Mouse (Mus musculus) gonadal fat pad, adult 2 months (tissue): ENCODE results near the gene Nfu1. TPM values are rescaled to one million over a fixed set of nuclear protein-coding genes. Genes with fewer than 3 reads are reported as not detected.

Source experiments
- DNase-seq: peaks from one replicate; pipeline ENCODE4 v3.0.0-alpha.2; 2012; ENCODE audit warnings: low read depth
- polyA plus RNA-seq: library from polyadenylated mRNA; depleted of rRNA; stranded (reverse); fragments of >200 nt; gene quantifications from 2 replicates; pipeline ENCODE4 v1.2.3, GENCODE M21; 2012; rRNA removed

Gene Nfu1
- 60.8 and 65.8 TPM in 2 replicates for polyA plus RNA-seq

- no peak for DNase-seq
Measured at GRCm38 (mm10) chr6:87008887-87009286, at the start of gene Nfu1. Gene Nfu1 (plus strand): TSS chr6:87009236.

GRCm38 (mm10) chr6:86963987-86964685 is 44.9 kb upstream of the Nfu1 start:
- DNase-seq, result no peak

GRCm38 (mm10) chr6:86967166-86967565 is 41.9 kb upstream of the Nfu1 start:
- no peak for DNase-seq

GRCm38 (mm10) chr6:86973956-86974355 is 35.1 kb upstream of the Nfu1 start:
- peak; percentile 50 for DNase-seq

GRCm38 (mm10) chr6:86978156-86978908 is 30.7 kb upstream of the Nfu1 start:
- no peak for DNase-seq

- DNase-seq, result no peak
Measured at GRCm38 (mm10) chr6:86978909-86979265, 30.1 kb upstream of the Nfu1 start.

GRCm38 (mm10) chr6:86981206-86981605 is 27.8 kb upstream of the Nfu1 start:
- no peak for DNase-seq

- DNase-seq, result no peak
Measured at GRCm38 (mm10) chr6:86985314-86986106, 23.5 kb upstream of the Nfu1 start.

- no peak for DNase-seq
Measured at GRCm38 (mm10) chr6:86989576-86989975, 19.5 kb upstream of the Nfu1 start.

GRCm38 (mm10) chr6:86991041-86991440 is 18.0 kb upstream of the Nfu1 start:
- no peak for DNase-seq

GRCm38 (mm10) chr6:86992349-86992748 is 16.7 kb upstream of the Nfu1 start:
- DNase-seq, result no peak

GRCm38 (mm10) chr6:86994254-86994653 is 14.8 kb upstream of the Nfu1 start:
- DNase-seq, result no peak

GRCm38 (mm10) chr6:86996629-86997307 is 12.3 kb upstream of the Nfu1 start:
- DNase-seq, result no peak

- DNase-seq, result no peak
Measured at GRCm38 (mm10) chr6:86997360-86997759, 11.7 kb upstream of the Nfu1 start.

GRCm38 (mm10) chr6:87001995-87002394 is 7.0 kb upstream of the Nfu1 start:
- no peak for DNase-seq

- no peak for DNase-seq
Measured at GRCm38 (mm10) chr6:87002521-87003055, 6.4 kb upstream of the Nfu1 start.

GRCm38 (mm10) chr6:87004099-87004498 is 4.9 kb upstream of the Nfu1 start:
- no peak for DNase-seq

- DNase-seq, result no peak
Measured at GRCm38 (mm10) chr6:87005577-87005976, 3.5 kb upstream of the Nfu1 start.

GRCm38 (mm10) chr6:87009692-87010328 is 774 bp downstream of the Nfu1 start:
- DNase-seq, result peak; percentile 37

- DNase-seq, result no peak
Measured at GRCm38 (mm10) chr6:87016916-87017315, 7.9 kb downstream of the Nfu1 start.

GRCm38 (mm10) chr6:87018874-87019273 is 9.8 kb downstream of the Nfu1 start:
- no peak for DNase-seq
